Comparison of ENCODE assay signal across 8 mouse cellular contexts in the genomic region with DNA sequence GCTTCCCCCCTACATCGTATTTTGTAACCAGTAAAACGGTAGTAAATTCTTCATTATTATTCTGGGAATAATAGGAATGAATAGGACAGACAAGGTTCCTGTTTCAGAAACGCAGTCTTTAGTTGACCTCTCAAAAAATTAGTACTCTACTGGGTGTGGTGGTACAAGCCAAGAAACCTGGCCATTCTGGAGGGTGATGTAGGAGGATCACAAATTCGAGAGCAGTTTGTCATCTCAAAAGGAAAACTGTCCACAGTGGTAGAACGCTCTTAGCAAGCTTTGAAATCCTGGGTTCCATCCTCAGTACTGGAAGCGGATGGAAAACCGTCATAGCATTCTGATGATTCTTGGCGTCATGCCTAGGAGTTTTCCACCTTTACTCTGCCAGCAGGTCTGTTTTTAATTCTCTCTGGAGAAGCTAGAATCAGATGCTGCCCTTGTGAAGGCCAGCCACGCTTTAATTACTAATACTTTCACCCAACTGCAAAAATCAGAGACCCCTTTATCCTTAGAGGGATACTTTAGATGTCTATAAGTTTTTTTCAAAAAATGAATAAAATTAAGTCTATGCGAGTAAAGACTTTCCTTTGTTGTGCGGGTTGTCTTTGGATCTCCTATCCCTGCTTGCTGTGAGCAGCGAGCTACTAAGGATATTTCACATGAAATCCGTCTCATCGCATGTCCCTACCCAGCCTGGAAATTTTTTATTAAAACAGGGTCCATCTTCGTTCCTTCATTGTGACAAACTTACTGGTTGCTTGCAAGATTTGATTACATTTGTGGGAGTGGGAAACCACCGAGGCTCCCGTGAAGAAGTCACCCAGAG. TPM values are rescaled to one million over a fixed set of nuclear protein-coding genes. Genes with fewer than 3 reads are reported as not detected.
A peak's percentile ranks its signal among the peaks of the same experiment; 100 is the strongest.
DNase-seq lines count a peak whose midpoint lies in the region; ATAC-seq and TF ChIP-seq lines count a peak whose summit lies in the region.
"Had no signal": no experiment of that assay in that cellular context is flagged by ENCODE, and none has a peak within 500 bp of the region (broad histone marks: within the 10 kb centered on the region; RNA-seq: fewer than 3 reads in every experiment).

No protein-coding gene starts in this region.

- DNase-seq in 416B (ENCODE audit: low read depth), result peak; percentile 25
- DNase-seq in embryonic facial prominence, embryonic 11.5 days (ENCODE audit: low spot score), result peak; percentile 61
- peak; percentile 33 to 35 for DNase-seq in heart, adult 2 months
- peak; percentile 67 to 68 for DNase-seq in kidney, adult 8-10 months
- peak; percentile 17 for DNase-seq in right cerebral cortex, postnatal 25 days

- TF ChIP-seq POLR2A in ES-Bruce4 (IDR thresholded peaks at IDR 0.05; ENCODE audit: insufficient read depth, low read length), result no peak
- no peak; the same call in 1 of the 2 replicates for TF ChIP-seq POLR2A in heart, adult 2 months (IDR thresholded peaks at IDR 0.05; ENCODE audit: insufficient read depth, low read depth, low read length)

- no peaks in the 10 kb centered on the region for H3K4me1 ChIP-seq in ES-Bruce4 (ENCODE audit: control insufficient read depth, insufficient read depth, low read length)
- H3K4me1 ChIP-seq in embryonic facial prominence, embryonic 11.5 days (ENCODE audit: control insufficient read depth, insufficient read depth, low read length), result no peaks in the 10 kb centered on the region
- peaks cover 6% of the 10 kb centered on the region for H3K4me1 ChIP-seq in heart, adult 2 months (ENCODE audit: control insufficient read depth, insufficient read depth, low read length)
- H3K4me1 ChIP-seq in limb, embryonic 15.5 days, result peaks cover 10% of the 10 kb centered on the region; the same call in 1 of the 2 replicates

- no peak for ATAC-seq in embryonic facial prominence, embryonic 11.5 days (replicated peaks; ENCODE audit: insufficient number of reproducible peaks, low FRiP score, low TSS enrichment, low read depth)
- ATAC-seq in limb, embryonic 15.5 days (ENCODE audit: insufficient number of reproducible peaks, low FRiP score, low TSS enrichment, low read depth), result peak; percentile 5

- no peak for TF ChIP-seq EP300 in ES-Bruce4 (IDR thresholded peaks at IDR 0.05; ENCODE audit: insufficient read depth, low read depth, low read length)
- no peak for TF ChIP-seq EP300 in heart, adult 2 months (IDR thresholded peaks at IDR 0.05; ENCODE audit: insufficient read depth, low read depth, low read length)

- H3K27ac ChIP-seq in ES-Bruce4 (ENCODE audit: insufficient read depth, low read length), result peak overlapping the region; percentile 49
- H3K27ac ChIP-seq in embryonic facial prominence, embryonic 11.5 days (replicated peaks; ENCODE audit: low read depth, low read length), result peak overlapping the region; percentile 92; the same call in 1 of the 2 replicates
- H3K27ac ChIP-seq in heart, adult 2 months, result peak overlapping the region; percentile 93
- H3K27ac ChIP-seq in limb, embryonic 15.5 days, result peak overlapping the region; percentile 98

- WGBS in embryonic facial prominence, embryonic 11.5 days, result 27% methylated on average over 17 of the region's 17 CpGs
- 8% methylated on average over 17 of the region's 17 CpGs for WGBS in heart, adult 2 months
- 13% methylated on average over 17 of the region's 17 CpGs for WGBS in limb, embryonic 15.5 days

- no peaks in the 10 kb centered on the region for H3K36me3 ChIP-seq in ES-Bruce4 (ENCODE audit: control insufficient read depth, insufficient read depth, low read length, poor library complexity, severe bottlenecking)
- no peaks in the 10 kb centered on the region for H3K36me3 ChIP-seq in embryonic facial prominence, embryonic 11.5 days (replicated peaks; ENCODE audit: control insufficient read depth, insufficient read depth, low read depth, low read length)
- peaks cover 16% of the 10 kb centered on the region for H3K36me3 ChIP-seq in heart, adult 2 months (ENCODE audit: control insufficient read depth, insufficient read depth, low read length)
- H3K36me3 ChIP-seq in limb, embryonic 15.5 days, result peaks cover 7% of the 10 kb centered on the region; the same call in 1 of the 2 replicates

- peak overlapping the region; percentile 45 for H3K4me3 ChIP-seq in ES-Bruce4 (ENCODE audit: low read depth, low read length)
- peak overlapping the region; percentile 95 for H3K4me3 ChIP-seq in embryonic facial prominence, embryonic 11.5 days (ENCODE audit: low read depth, low read length)
- peak overlapping the region; percentile 52 for H3K4me3 ChIP-seq in heart, adult 2 months
- peak overlapping the region; percentile 77 for H3K4me3 ChIP-seq in limb, embryonic 15.5 days

- H3K9ac ChIP-seq in ES-Bruce4 (ENCODE audit: low read depth, poor library complexity, severe bottlenecking), result peak overlapping the region; percentile 25
- H3K9ac ChIP-seq in embryonic facial prominence, embryonic 11.5 days (replicated peaks; ENCODE audit: low read length), result peak overlapping the region; percentile 1
- H3K9ac ChIP-seq in heart, adult 2 months (ENCODE audit: low read depth, low read length), result peak overlapping the region; percentile 61
- 0 out of 2 replicates have a peak overlapping the region, but pooled peaks have one; percentile 39 for H3K9ac ChIP-seq in limb, embryonic 15.5 days

- H3K9me3 ChIP-seq in ES-Bruce4 (replicated peaks; ENCODE audit: control insufficient read depth, insufficient read depth, low read length, poor library complexity, severe bottlenecking), result no peaks in the 10 kb centered on the region
- no peaks in the 10 kb centered on the region for H3K9me3 ChIP-seq in embryonic facial prominence, embryonic 11.5 days (replicated peaks; ENCODE audit: control insufficient read depth, low read length)
- H3K9me3 ChIP-seq in limb, embryonic 15.5 days, result no peaks in the 10 kb centered on the region

- TF ChIP-seq CTCF in ES-Bruce4 (IDR thresholded peaks at IDR 0.05; ENCODE audit: low read depth, low read length), result no peak
- no peak for TF ChIP-seq CTCF in heart, adult 2 months (IDR thresholded peaks at IDR 0.05)

- H3K79me2 ChIP-seq in heart, adult 2 months (replicated peaks; ENCODE audit: control insufficient read depth, insufficient read depth, low read length), result no peaks in the 10 kb centered on the region

- intact Hi-C loops in heart, adult 2 months (cut with DNase I), result no loop called here

- peak overlapping the region; percentile 23 for H3K4me2 ChIP-seq in embryonic facial prominence, embryonic 11.5 days (ENCODE audit: low read depth, low read length)
- H3K4me2 ChIP-seq in limb, embryonic 15.5 days, result peak overlapping the region; percentile 50

- H3K27me3 ChIP-seq in ES-Bruce4 (ENCODE audit: control insufficient read depth, insufficient read depth, low read length, poor library complexity, severe bottlenecking), result no peaks in the 10 kb centered on the region
- no peaks in the 10 kb centered on the region for H3K27me3 ChIP-seq in embryonic facial prominence, embryonic 11.5 days (ENCODE audit: control insufficient read depth, insufficient read depth, low read length)
- H3K27me3 ChIP-seq in heart, adult 2 months (ENCODE audit: control insufficient read depth, insufficient read depth, low read length), result no peaks in the 10 kb centered on the region
- H3K27me3 ChIP-seq in limb, embryonic 15.5 days, result no peaks in the 10 kb centered on the region

RNA-seq across cellular contexts. Expression of a gene that starts 0.6 kb away (rescaled TPM):
- polyA plus RNA-seq in ES-Bruce4 (2011; ENCODE audit: insufficient read depth, insufficient read length, low read depth, missing spikeins), result 272 and 281 TPM in 2 replicates
- polyA plus RNA-seq in embryonic facial prominence, embryonic 11.5 days (2014; fragmentation: Nextera tagmentation; extraction: Ambion mirVana), result 611 and 662 TPM in 2 replicates
- 10 to 100 TPM; 73.1 to 73.2 TPM for total RNA-seq in heart, adult 2 months (2021)
- 55.7 and 62.2 TPM in 2 replicates for polyA plus RNA-seq in heart, adult 2 months (2012; rRNA removed)
- polyA plus RNA-seq in limb, embryonic 15.5 days (2015; fragmentation: Nextera tagmentation; extraction: Ambion mirVana), result 712 and 733 TPM in 2 replicates

RNA-seq across cellular contexts. Expression of a gene that starts 32.4 kb away (rescaled TPM):
- polyA plus RNA-seq in ES-Bruce4 (2011; ENCODE audit: insufficient read depth, insufficient read length, low read depth, missing spikeins), result 8.5 TPM in 2 replicates
- 12.4 and 13.4 TPM in 2 replicates for polyA plus RNA-seq in embryonic facial prominence, embryonic 11.5 days (2014; fragmentation: Nextera tagmentation; extraction: Ambion mirVana)
- 1 to 10 TPM; 5.2 to 5.6 TPM for total RNA-seq in heart, adult 2 months (2021)
- 2.1 and 3.4 TPM in 2 replicates for polyA plus RNA-seq in heart, adult 2 months (2012; rRNA removed)
- polyA plus RNA-seq in limb, embryonic 15.5 days (2015; fragmentation: Nextera tagmentation; extraction: Ambion mirVana), result 10.0 and 10.7 TPM in 2 replicates

RNA-seq across cellular contexts. Expression of a gene that starts 55.8 kb away (rescaled TPM):
- 0.15 and 0.17 TPM in 2 replicates for polyA plus RNA-seq in ES-Bruce4 (2011; ENCODE audit: insufficient read depth, insufficient read length, low read depth, missing spikeins)
- 0.04 TPM in 1 of 2 replicates, not detected in the other for polyA plus RNA-seq in embryonic facial prominence, embryonic 11.5 days (2014; fragmentation: Nextera tagmentation; extraction: Ambion mirVana)
- total RNA-seq in heart, adult 2 months (2021), result under 1 TPM; 0.03 to 0.05 TPM
- polyA plus RNA-seq in heart, adult 2 months (2012; rRNA removed), result 0.03 and 0.18 TPM in 2 replicates
- polyA plus RNA-seq in limb, embryonic 15.5 days (2015; fragmentation: Nextera tagmentation; extraction: Ambion mirVana), result 0.04 and 0.07 TPM in 2 replicates
- total RNA-seq: gastrocnemius, postnatal 36 days had no signal

Comparison
In these comparisons a context has a peak if more than half of its experiments do, and no peak if none do; other contexts are left out.
1. DNase-seq: peak in every context shown above with its lines; median percentile 68 in kidney, adult 8-10 months; 61 in embryonic facial prominence, embryonic 11.5 days; 34 in heart, adult 2 months; 25 in 416B; 17 in right cerebral cortex, postnatal 25 days.
2. H3K4me3 ChIP-seq: peak in every context shown above with its lines; median percentile 95 in embryonic facial prominence, embryonic 11.5 days; 77 in limb, embryonic 15.5 days; 52 in heart, adult 2 months; 45 in ES-Bruce4.
3. H3K9ac ChIP-seq: peak in every context shown above with its lines; median percentile 61 in heart, adult 2 months; 39 in limb, embryonic 15.5 days; 25 in ES-Bruce4; 1 in embryonic facial prominence, embryonic 11.5 days.